Mouse (Mus musculus): ENCODE measurements around the gene Thbd. TPM values are rescaled to one million over a fixed set of nuclear protein-coding genes. Genes with fewer than 3 reads are reported as not detected.
A peak's percentile ranks its signal among the peaks of the same experiment; 100 is the strongest.

The Thbd gene
- polyA plus RNA-seq, 1 experiment from 2014 or later = 33.7 TPM

GRCm38 (mm10) chr2:148444472-148444871 lies 36.5 kb upstream of the Thbd start:
- 63% methylated on average over 1 of the region's 1 CpGs for WGBS
- no peak overlapping the region for H3K27ac ChIP-seq (ENCODE audit: low read length)

GRCm38 (mm10) chr2:148443249-148443958 lies 35.4 kb upstream of the Thbd start, which contains the start of gene Cd93:
TSS of gene Cd93 (minus strand) at chr2:148443563.
- no peaks in the 10 kb centered on the region for H3K4me1 ChIP-seq (ENCODE audit: control insufficient read depth, insufficient read depth, low read length)
- H3K9ac ChIP-seq (ENCODE audit: low read length) = peak within 1 kb of the TSS; percentile 27
- 52% methylated on average over 13 of the region's 13 CpGs for WGBS
- no peaks in the 10 kb centered on the region for H3K27me3 ChIP-seq (ENCODE audit: control insufficient read depth, insufficient read depth, low read length)
- no peaks in the 10 kb centered on the region for H3K36me3 ChIP-seq (ENCODE audit: control insufficient read depth, insufficient read depth, low read length)
- H3K27ac ChIP-seq (ENCODE audit: low read length) = peak within 1 kb of the TSS; percentile 70
- H3K4me2 ChIP-seq (ENCODE audit: low read depth, low read length) = no peak within 1 kb of the TSS
- peak; percentile 74; the same call in 1 of the 2 replicates for ATAC-seq (ENCODE audit: insufficient read depth, low FRiP score)
- peak within 1 kb of the TSS; percentile 31 for H3K4me3 ChIP-seq (replicated peaks; ENCODE audit: low read length)
- H3K9me3 ChIP-seq (replicated peaks; ENCODE audit: control insufficient read depth, low read length) = no peaks in the 10 kb centered on the region

More at GRCm38 (mm10) chr2:148444472-148444871, 36.5 kb upstream of the Thbd start:
- Histone ChIP-seq H3K9ac (ENCODE audit: low read length) (no peak overlapping the region), H3K4me1 (ENCODE audit: control insufficient read depth, insufficient read depth, low read length) (no peaks in the 10 kb centered on the region), H3K36me3 (ENCODE audit: control insufficient read depth, insufficient read depth, low read length) (no peaks in the 10 kb centered on the region), H3K27me3 (ENCODE audit: control insufficient read depth, insufficient read depth, low read length) (no peaks in the 10 kb centered on the region), H3K4me3 (replicated peaks; ENCODE audit: low read length) (no peak overlapping the region), H3K9me3 (replicated peaks; ENCODE audit: control insufficient read depth, low read length) (no peaks in the 10 kb centered on the region), H3K4me2 (ENCODE audit: low read depth, low read length) (no peak overlapping the region)
- no peak for ATAC-seq (ENCODE audit: insufficient read depth, low FRiP score)

- no peak for ATAC-seq (ENCODE audit: insufficient read depth, low FRiP score)
- Histone ChIP-seq H3K4me1 (ENCODE audit: control insufficient read depth, insufficient read depth, low read length) (no peaks in the 10 kb centered on the region), H3K27ac (ENCODE audit: low read length) (peak overlapping the region; percentile 70), H3K9ac (ENCODE audit: low read length) (peak overlapping the region; percentile 27; the same call in 1 of the 2 replicates), H3K4me2 (ENCODE audit: low read depth, low read length) (no peak overlapping the region), H3K9me3 (replicated peaks; ENCODE audit: control insufficient read depth, low read length) (no peaks in the 10 kb centered on the region), H3K36me3 (ENCODE audit: control insufficient read depth, insufficient read depth, low read length) (no peaks in the 10 kb centered on the region), H3K4me3 (replicated peaks; ENCODE audit: low read length) (peak overlapping the region; percentile 31), H3K27me3 (ENCODE audit: control insufficient read depth, insufficient read depth, low read length) (no peaks in the 10 kb centered on the region)
- 76% methylated on average over 4 of the region's 4 CpGs for WGBS
These were observed 34.7 kb upstream of the Thbd start for GRCm38 (mm10) chr2:148442710-148443109.

DNA sequence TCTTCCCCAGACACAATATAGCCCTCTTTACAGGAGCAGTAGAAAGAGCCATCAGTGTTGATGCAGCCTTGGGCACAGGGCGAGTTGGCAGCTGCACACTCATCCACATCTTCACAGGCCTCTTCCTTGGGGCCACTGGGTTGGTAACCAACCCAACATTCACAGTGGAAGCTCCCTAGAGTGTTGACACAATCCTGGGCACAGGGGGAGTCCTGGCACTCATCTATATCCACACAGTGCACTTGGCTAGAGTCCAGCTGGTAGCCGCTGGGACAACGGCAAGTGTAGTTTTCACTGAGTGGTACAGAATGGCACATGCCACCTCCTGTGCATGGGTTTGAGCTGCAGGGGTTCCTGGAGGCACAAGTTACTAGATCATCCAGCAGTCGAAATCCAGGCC lies 34.2 kb upstream of the Thbd start:
- Histone ChIP-seq H3K36me3 (ENCODE audit: control insufficient read depth, insufficient read depth, low read length) (no peaks in the 10 kb centered on the region), H3K4me2 (ENCODE audit: low read depth, low read length) (no peak overlapping the region), H3K9ac (ENCODE audit: low read length) (0 out of 2 replicates have a peak overlapping the region, but pooled peaks have one; percentile 27), H3K27ac (ENCODE audit: low read length) (no peak overlapping the region; the same call in 1 of the 2 replicates), H3K9me3 (replicated peaks; ENCODE audit: control insufficient read depth, low read length) (no peaks in the 10 kb centered on the region), H3K4me1 (ENCODE audit: control insufficient read depth, insufficient read depth, low read length) (no peaks in the 10 kb centered on the region), H3K4me3 (replicated peaks; ENCODE audit: low read length) (peak overlapping the region; percentile 31), H3K27me3 (ENCODE audit: control insufficient read depth, insufficient read depth, low read length) (no peaks in the 10 kb centered on the region)
- ATAC-seq (ENCODE audit: insufficient read depth, low FRiP score) = no peak
- 76% methylated on average over 4 of the region's 4 CpGs for WGBS

DNA sequence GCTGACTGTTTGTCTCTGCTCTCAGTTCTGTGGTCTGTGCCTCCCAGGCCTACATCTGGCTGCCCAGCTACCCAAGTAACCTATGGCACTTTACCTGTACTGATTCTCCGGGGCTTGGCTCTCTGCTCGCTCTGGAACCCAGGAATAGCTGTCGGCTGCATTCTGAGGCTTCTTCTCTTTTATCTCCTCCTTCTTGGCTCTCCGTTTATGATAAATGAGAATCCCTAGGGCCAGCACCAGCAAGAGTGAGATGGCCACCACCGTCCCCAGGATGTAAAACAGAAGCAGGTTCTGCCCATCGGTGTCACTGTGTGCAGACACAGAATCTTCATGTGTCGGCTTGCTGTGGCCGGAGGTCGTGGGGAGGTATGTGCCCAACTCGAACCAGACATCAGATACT lies 33.4 kb upstream of the Thbd start:
- H3K9me3 ChIP-seq (replicated peaks; ENCODE audit: control insufficient read depth, low read length) = no peaks in the 10 kb centered on the region
- no peak for ATAC-seq (ENCODE audit: insufficient read depth, low FRiP score)
- 0 out of 2 replicates have a peak overlapping the region, but pooled peaks have one; percentile 17 for H3K4me2 ChIP-seq (ENCODE audit: low read depth, low read length)
- H3K27ac ChIP-seq (ENCODE audit: low read length) = peak overlapping the region; percentile 2; the same call in 1 of the 2 replicates
- peak overlapping the region; percentile 31 for H3K4me3 ChIP-seq (replicated peaks; ENCODE audit: low read length)
- H3K9ac ChIP-seq (ENCODE audit: low read length) = peak overlapping the region; percentile 19; the same call in 1 of the 2 replicates
- WGBS = 75% methylated on average over 10 of the region's 10 CpGs
- no peaks in the 10 kb centered on the region for H3K27me3 ChIP-seq (ENCODE audit: control insufficient read depth, insufficient read depth, low read length)
- no peaks in the 10 kb centered on the region for H3K36me3 ChIP-seq (ENCODE audit: control insufficient read depth, insufficient read depth, low read length)
- no peaks in the 10 kb centered on the region for H3K4me1 ChIP-seq (ENCODE audit: control insufficient read depth, insufficient read depth, low read length)

GRCm38 (mm10) chr2:148439691-148440276 lies 31.8 kb upstream of the Thbd start:
- Histone ChIP-seq H3K4me3 (replicated peaks; ENCODE audit: low read length) (no peak overlapping the region; the same call in 1 of the 2 replicates), H3K27ac (ENCODE audit: low read length) (no peak overlapping the region; the same call in 1 of the 2 replicates), H3K9me3 (replicated peaks; ENCODE audit: control insufficient read depth, low read length) (no peaks in the 10 kb centered on the region), H3K9ac (ENCODE audit: low read length) (no peak overlapping the region), H3K4me1 (ENCODE audit: control insufficient read depth, insufficient read depth, low read length) (no peaks in the 10 kb centered on the region), H3K27me3 (ENCODE audit: control insufficient read depth, insufficient read depth, low read length) (no peaks in the 10 kb centered on the region), H3K4me2 (ENCODE audit: low read depth, low read length) (no peak overlapping the region; the same call in 1 of the 2 replicates), H3K36me3 (ENCODE audit: control insufficient read depth, insufficient read depth, low read length) (no peaks in the 10 kb centered on the region)
- 44% methylated on average over 3 of the region's 3 CpGs for WGBS
- ATAC-seq (ENCODE audit: insufficient read depth, low FRiP score) = no peak

DNA sequence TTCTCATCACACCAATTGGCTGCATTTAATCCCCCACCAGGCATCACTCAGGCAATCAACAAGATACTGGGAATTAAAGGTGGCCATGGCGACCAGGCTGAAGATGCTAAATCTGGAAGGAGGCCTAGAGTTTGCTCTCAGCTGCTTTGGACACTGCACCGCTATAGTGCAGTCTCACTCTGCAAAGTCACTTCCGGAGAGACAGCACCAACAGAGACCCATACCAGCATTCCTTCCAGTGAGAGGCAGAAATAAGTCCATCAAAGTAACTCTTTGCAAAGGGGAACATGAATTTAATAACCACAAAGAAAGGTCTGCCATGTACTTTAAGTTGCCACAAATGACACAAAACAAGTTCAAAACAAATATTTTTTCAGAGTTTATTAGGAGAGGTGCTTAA lies 28.3 kb upstream of the Thbd start:
- Histone ChIP-seq H3K9ac (ENCODE audit: low read length) (no peak overlapping the region), H3K36me3 (ENCODE audit: control insufficient read depth, insufficient read depth, low read length) (no peaks in the 10 kb centered on the region), H3K9me3 (replicated peaks; ENCODE audit: control insufficient read depth, low read length) (no peaks in the 10 kb centered on the region), H3K4me2 (ENCODE audit: low read depth, low read length) (no peak overlapping the region), H3K4me1 (ENCODE audit: control insufficient read depth, insufficient read depth, low read length) (no peaks in the 10 kb centered on the region), H3K27ac (ENCODE audit: low read length) (no peak overlapping the region), H3K4me3 (replicated peaks; ENCODE audit: low read length) (no peak overlapping the region), H3K27me3 (ENCODE audit: control insufficient read depth, insufficient read depth, low read length) (no peaks in the 10 kb centered on the region)
- WGBS = 53% methylated on average over 3 of the region's 3 CpGs
- no peak for ATAC-seq (ENCODE audit: insufficient read depth, low FRiP score)

DNA sequence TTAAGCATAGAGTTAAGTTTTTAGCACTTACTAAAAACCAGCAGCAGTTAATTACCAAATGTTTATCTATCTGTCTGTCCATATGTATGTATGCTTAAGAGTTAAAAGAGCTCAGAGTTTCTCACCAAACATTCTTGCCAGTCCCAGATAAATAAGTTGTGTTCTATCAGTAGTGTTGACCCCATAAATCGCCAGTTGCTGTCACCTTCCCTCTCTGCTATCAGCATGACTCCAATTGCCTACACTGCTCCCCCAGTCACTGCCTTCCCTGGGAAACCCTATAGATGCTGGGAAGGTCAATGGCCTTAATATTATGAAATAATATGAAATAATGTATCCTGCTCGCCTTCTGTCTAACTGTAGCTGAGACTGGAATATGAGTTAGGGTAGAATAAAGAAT lies 24.4 kb upstream of the Thbd start:
- H3K36me3 ChIP-seq (ENCODE audit: control insufficient read depth, insufficient read depth, low read length) = no peaks in the 10 kb centered on the region
- H3K4me1 ChIP-seq (ENCODE audit: control insufficient read depth, insufficient read depth, low read length) = no peaks in the 10 kb centered on the region
- no peak overlapping the region for H3K27ac ChIP-seq (ENCODE audit: low read length)
- H3K4me2 ChIP-seq (ENCODE audit: low read depth, low read length) = no peak overlapping the region
- H3K9ac ChIP-seq (ENCODE audit: low read length) = no peak overlapping the region
- no peaks in the 10 kb centered on the region for H3K27me3 ChIP-seq (ENCODE audit: control insufficient read depth, insufficient read depth, low read length)
- H3K9me3 ChIP-seq (replicated peaks; ENCODE audit: control insufficient read depth, low read length) = no peaks in the 10 kb centered on the region
- WGBS = 39% methylated on average over 2 of the region's 2 CpGs
- no peak overlapping the region for H3K4me3 ChIP-seq (replicated peaks; ENCODE audit: low read length)
- no peak for ATAC-seq (ENCODE audit: insufficient read depth, low FRiP score)

DNA sequence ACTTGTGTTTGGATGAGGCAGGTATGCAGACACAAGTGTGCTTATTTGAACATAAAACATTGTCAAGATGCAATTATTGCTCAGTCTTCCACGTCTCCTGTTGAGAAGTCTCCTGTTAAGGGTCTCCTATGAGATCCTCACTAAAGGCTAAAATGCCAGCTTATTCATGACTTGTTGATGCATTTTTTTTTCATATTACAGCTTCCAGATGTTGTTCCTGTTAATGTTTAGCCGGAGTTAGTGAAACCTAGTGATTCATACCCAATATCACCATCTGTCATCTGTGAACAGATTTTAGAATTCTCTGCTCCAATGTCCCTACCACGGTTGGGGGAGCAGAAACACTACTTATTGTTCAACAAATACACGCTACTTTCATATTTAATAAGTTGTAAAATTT lies 23.0 kb upstream of the Thbd start:
- Histone ChIP-seq H3K36me3 (ENCODE audit: control insufficient read depth, insufficient read depth, low read length) (no peaks in the 10 kb centered on the region), H3K4me3 (replicated peaks; ENCODE audit: low read length) (no peak overlapping the region), H3K4me1 (ENCODE audit: control insufficient read depth, insufficient read depth, low read length) (no peaks in the 10 kb centered on the region), H3K9me3 (replicated peaks; ENCODE audit: control insufficient read depth, low read length) (no peaks in the 10 kb centered on the region), H3K4me2 (ENCODE audit: low read depth, low read length) (no peak overlapping the region), H3K27me3 (ENCODE audit: control insufficient read depth, insufficient read depth, low read length) (no peaks in the 10 kb centered on the region), H3K27ac (ENCODE audit: low read length) (no peak overlapping the region), H3K9ac (ENCODE audit: low read length) (no peak overlapping the region)
- no peak for ATAC-seq (ENCODE audit: insufficient read depth, low FRiP score)
- 69% methylated on average over 4 of the region's 4 CpGs for WGBS

Measured in stomach, embryonic 16.5 days (tissue).